Mouse (Mus musculus): ENCODE measurements around the gene Tatdn3. TPM values are rescaled to one million over a fixed set of nuclear protein-coding genes. Genes with fewer than 3 reads are reported as not detected.

Gene Tatdn3
- polyA plus RNA-seq, 1 experiment from 2014 or later, result 11.9 TPM

DNA sequence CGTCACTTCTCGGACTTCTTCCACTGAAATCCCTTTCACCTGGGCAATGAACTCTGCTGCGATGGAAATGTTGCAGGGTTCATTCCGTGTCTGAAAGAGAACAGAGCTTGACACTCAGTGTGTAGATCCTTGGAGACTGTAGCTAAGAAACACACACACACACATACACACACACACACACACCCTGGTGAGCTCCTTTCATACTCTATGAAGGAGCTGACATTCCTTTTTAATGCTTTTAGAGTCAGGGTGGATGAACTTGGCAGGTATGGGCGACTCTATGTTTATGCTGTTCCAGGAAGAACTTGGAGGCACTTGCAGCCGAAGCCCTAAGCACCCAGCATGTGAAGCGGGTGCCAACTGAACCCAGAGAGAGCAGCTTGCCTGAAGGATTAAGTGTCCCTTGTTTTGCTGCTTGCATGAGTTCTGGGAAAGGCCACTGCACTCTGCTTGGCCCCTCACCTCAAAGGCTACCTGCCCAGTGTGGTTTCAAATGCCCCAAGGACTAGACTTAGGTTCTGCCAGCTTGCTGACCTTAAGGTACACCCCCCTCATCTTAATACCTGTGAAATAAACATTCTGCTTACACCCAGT lies 16.4 kb downstream of the Tatdn3 start:
- no peaks in the 10 kb centered on the region for H3K9me3 ChIP-seq (ENCODE audit: low read length)
- no peak overlapping the region for H3K9ac ChIP-seq (replicated peaks; ENCODE audit: low read depth)
- no peak overlapping the region for H3K4me2 ChIP-seq (replicated peaks; ENCODE audit: low read depth, low read length)
- no peak for TF ChIP-seq EP300 (IDR thresholded peaks at IDR 0.05)
- no peak for TF ChIP-seq CTCF (IDR thresholded peaks at IDR 0.05)
- WGBS, result 67% methylated on average over 7 of the region's 7 CpGs
- H3K4me3 ChIP-seq (ENCODE audit: low read depth, low read length), result no peak overlapping the region
- H3K36me3 ChIP-seq (ENCODE audit: insufficient read depth, low read length), result no peaks in the 10 kb centered on the region
- H3K27ac ChIP-seq (ENCODE audit: low read length), result no peak overlapping the region
- H3K27me3 ChIP-seq (replicated peaks; ENCODE audit: insufficient read depth, low read length), result no peaks in the 10 kb centered on the region
- no peak for DNase-seq (ENCODE audit: low spot score)
- no peak for ATAC-seq
- no peaks in the 10 kb centered on the region for H3K4me1 ChIP-seq (ENCODE audit: insufficient read depth, low read depth, low read length)

GRCm38 (mm10) chr1:191045264-191045663 lies 17.5 kb downstream of the Tatdn3 start:
- H3K9ac ChIP-seq (replicated peaks; ENCODE audit: low read depth), result no peak overlapping the region
- no peak overlapping the region for H3K27ac ChIP-seq (ENCODE audit: low read length)
- DNase-seq (ENCODE audit: low spot score), result no peak
- 90% methylated on average over 2 of the region's 2 CpGs for WGBS
- no peaks in the 10 kb centered on the region for H3K9me3 ChIP-seq (ENCODE audit: low read length)
- no peak overlapping the region for H3K4me2 ChIP-seq (replicated peaks; ENCODE audit: low read depth, low read length)
- no peak for TF ChIP-seq CTCF (IDR thresholded peaks at IDR 0.05)
- no peak for TF ChIP-seq EP300 (IDR thresholded peaks at IDR 0.05)
- no peak overlapping the region for H3K4me3 ChIP-seq (ENCODE audit: low read depth, low read length)
- no peaks in the 10 kb centered on the region for H3K4me1 ChIP-seq (ENCODE audit: insufficient read depth, low read depth, low read length)
- no peaks in the 10 kb centered on the region for H3K36me3 ChIP-seq (ENCODE audit: insufficient read depth, low read length)
- ATAC-seq, result no peak
- no peaks in the 10 kb centered on the region for H3K27me3 ChIP-seq (replicated peaks; ENCODE audit: insufficient read depth, low read length)

- H3K27me3 ChIP-seq (replicated peaks; ENCODE audit: insufficient read depth, low read length), result no peaks in the 10 kb centered on the region
- no peaks in the 10 kb centered on the region for H3K9me3 ChIP-seq (ENCODE audit: low read length)
- no peak overlapping the region for H3K27ac ChIP-seq (ENCODE audit: low read length)
- no peaks in the 10 kb centered on the region for H3K4me1 ChIP-seq (ENCODE audit: insufficient read depth, low read depth, low read length)
- no peak overlapping the region for H3K4me3 ChIP-seq (ENCODE audit: low read depth, low read length)
- ATAC-seq, result no peak
- no peak for DNase-seq (ENCODE audit: low spot score)
- H3K36me3 ChIP-seq (ENCODE audit: insufficient read depth, low read length), result no peaks in the 10 kb centered on the region
- WGBS, result 41% methylated on average over 3 of the region's 3 CpGs
- H3K4me2 ChIP-seq (replicated peaks; ENCODE audit: low read depth, low read length), result no peak overlapping the region
- H3K9ac ChIP-seq (replicated peaks; ENCODE audit: low read depth), result no peak overlapping the region
- TF ChIP-seq EP300 (IDR thresholded peaks at IDR 0.05) (no peak), CTCF (IDR thresholded peaks at IDR 0.05) (no peak)
Measured at GRCm38 (mm10) chr1:191042688-191043087, 20.0 kb downstream of the Tatdn3 start.

DNA sequence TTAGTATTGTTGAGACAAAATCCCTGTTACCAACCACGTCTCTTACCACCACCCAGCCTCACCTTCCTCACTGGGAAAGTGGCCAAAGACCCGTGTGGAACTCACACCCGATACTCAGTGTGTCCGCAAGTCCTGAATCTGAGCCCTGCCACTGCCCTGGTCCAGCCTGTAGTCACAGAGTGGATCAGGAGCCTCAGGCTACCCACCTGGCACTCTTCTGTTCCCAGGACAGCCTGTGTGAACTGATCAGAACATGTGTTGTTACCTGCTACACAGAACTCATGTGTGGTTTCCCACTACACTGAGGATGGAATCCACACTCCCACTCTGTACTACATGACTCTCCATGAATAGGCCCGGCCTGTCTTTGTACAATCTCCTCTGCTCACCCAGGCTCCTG lies 20.6 kb downstream of the Tatdn3 start:
- ATAC-seq, result no peak
- H3K36me3 ChIP-seq (ENCODE audit: insufficient read depth, low read length), result no peaks in the 10 kb centered on the region
- no peak overlapping the region for H3K9ac ChIP-seq (replicated peaks; ENCODE audit: low read depth)
- no peak overlapping the region for H3K27ac ChIP-seq (ENCODE audit: low read length)
- H3K4me1 ChIP-seq (ENCODE audit: insufficient read depth, low read depth, low read length), result no peaks in the 10 kb centered on the region
- H3K4me3 ChIP-seq (ENCODE audit: low read depth, low read length), result no peak overlapping the region
- H3K27me3 ChIP-seq (replicated peaks; ENCODE audit: insufficient read depth, low read length), result no peaks in the 10 kb centered on the region
- 70% methylated on average over 5 of the region's 5 CpGs for WGBS
- no peaks in the 10 kb centered on the region for H3K9me3 ChIP-seq (ENCODE audit: low read length)
- DNase-seq (ENCODE audit: low spot score), result no peak
- H3K4me2 ChIP-seq (replicated peaks; ENCODE audit: low read depth, low read length), result no peak overlapping the region
- TF ChIP-seq EP300 (IDR thresholded peaks at IDR 0.05) (no peak), CTCF (IDR thresholded peaks at IDR 0.05) (no peak)

GRCm38 (mm10) chr1:191041352-191041751 lies 21.4 kb downstream of the Tatdn3 start:
- Histone ChIP-seq H3K9ac (replicated peaks; ENCODE audit: low read depth) (no peak overlapping the region), H3K36me3 (ENCODE audit: insufficient read depth, low read length) (no peaks in the 10 kb centered on the region), H3K27ac (ENCODE audit: low read length) (no peak overlapping the region), H3K4me3 (ENCODE audit: low read depth, low read length) (no peak overlapping the region), H3K4me1 (ENCODE audit: insufficient read depth, low read depth, low read length) (no peaks in the 10 kb centered on the region), H3K9me3 (ENCODE audit: low read length) (no peaks in the 10 kb centered on the region), H3K4me2 (replicated peaks; ENCODE audit: low read depth, low read length) (no peak overlapping the region), H3K27me3 (replicated peaks; ENCODE audit: insufficient read depth, low read length) (no peaks in the 10 kb centered on the region)
- no peak for TF ChIP-seq CTCF (IDR thresholded peaks at IDR 0.05)
- DNase-seq (ENCODE audit: low spot score), result no peak
- no peak for ATAC-seq

DNA sequence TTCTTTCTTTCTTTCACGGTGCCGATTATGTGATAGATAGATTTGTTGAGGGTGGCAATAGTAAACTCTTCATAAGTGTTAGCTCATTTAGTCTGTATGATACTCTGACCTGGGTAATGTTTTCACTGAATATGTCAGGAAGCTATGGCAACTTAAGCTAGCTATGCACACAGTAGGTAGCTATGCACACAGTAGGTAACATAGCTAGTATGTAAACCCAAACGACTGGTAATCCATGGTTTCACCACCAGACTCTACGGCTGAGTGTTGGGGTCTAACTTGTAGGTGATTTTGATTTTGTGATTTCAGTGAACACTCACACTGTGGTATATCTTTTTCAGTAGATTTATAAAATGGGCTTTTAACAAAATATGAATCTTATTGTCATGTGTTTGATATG lies 24.7 kb downstream of the Tatdn3 start:
- WGBS, result 82% methylated on average over 4 of the region's 4 CpGs

More for the DNA sequence above, 24.7 kb downstream of the Tatdn3 start:
- ATAC-seq (no peak), DNase-seq (ENCODE audit: low spot score) (no peak)
- H3K9ac ChIP-seq (replicated peaks; ENCODE audit: low read depth), result no peak overlapping the region
- no peak overlapping the region for H3K4me3 ChIP-seq (ENCODE audit: low read depth, low read length)
- TF ChIP-seq CTCF (IDR thresholded peaks at IDR 0.05) (no peak), EP300 (IDR thresholded peaks at IDR 0.05) (no peak)
- H3K4me2 ChIP-seq (replicated peaks; ENCODE audit: low read depth, low read length), result no peak overlapping the region
- H3K36me3 ChIP-seq (ENCODE audit: insufficient read depth, low read length), result no peaks in the 10 kb centered on the region
- H3K27ac ChIP-seq (ENCODE audit: low read length), result no peak overlapping the region
- H3K4me1 ChIP-seq (ENCODE audit: insufficient read depth, low read depth, low read length), result no peaks in the 10 kb centered on the region
- no peaks in the 10 kb centered on the region for H3K27me3 ChIP-seq (replicated peaks; ENCODE audit: insufficient read depth, low read length)
- no peaks in the 10 kb centered on the region for H3K9me3 ChIP-seq (ENCODE audit: low read length)

Data from lung, postnatal 0 days (tissue).